Mouse (Mus musculus): Measurements from ENCODE around the gene Olfr763. TPM values are rescaled to one million over a fixed set of nuclear protein-coding genes. Genes with fewer than 3 reads are reported as not detected.
"Not testable (repeated sequence)": the region's sequence is repeated elsewhere in the genome, so short reads cannot be mapped to it uniquely, and the experiment has no call there.

The Olfr763 gene
- total and polyA plus RNA-seq, 2 experiments from 2014 or later = not detected

DNA sequence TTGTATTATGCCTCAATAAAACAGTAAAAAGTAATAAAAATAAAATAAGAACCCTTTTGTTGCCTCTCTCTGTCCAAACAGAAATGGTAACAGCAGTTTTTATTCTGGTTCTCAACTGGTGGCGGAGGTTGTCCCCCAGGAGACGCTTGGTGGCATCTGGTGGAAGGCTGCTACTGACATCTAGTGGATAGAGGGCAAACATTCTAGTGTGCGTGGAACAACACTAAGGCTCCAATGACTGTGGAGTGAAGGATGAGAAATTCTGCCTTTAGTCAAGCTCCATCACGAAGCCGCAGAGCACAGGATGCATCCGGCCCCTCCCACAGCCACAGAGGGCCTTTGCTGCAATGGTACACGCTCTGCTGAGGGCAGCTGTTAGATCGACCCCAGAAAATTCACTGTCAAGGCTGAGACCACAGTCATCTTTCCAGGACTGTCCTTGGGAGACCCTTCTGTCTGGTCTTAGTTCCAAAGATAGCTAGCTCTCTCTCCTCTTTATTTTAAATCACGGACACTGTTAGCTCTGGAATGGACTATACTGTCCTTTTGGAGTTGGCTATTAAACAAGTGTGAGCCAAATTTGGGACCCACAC, 33.0 kb upstream of the Olfr763 start:
- Histone ChIP-seq H3K27ac (no peak overlapping the region), H3K4me2 (ENCODE audit: low read depth, low read length) (no peak overlapping the region), H3K9me3 (ENCODE audit: low read length) (no peaks in the 10 kb centered on the region), H3K4me1 (ENCODE audit: insufficient read depth, low read length) (no peaks in the 10 kb centered on the region), H3K4me3 (ENCODE audit: low read length) (no peak overlapping the region), H3K36me3 (ENCODE audit: insufficient read depth, low read length) (no peaks in the 10 kb centered on the region), H3K27me3 (ENCODE audit: insufficient read depth, low read length) (no peaks in the 10 kb centered on the region), H3K9ac (replicated peaks; ENCODE audit: low read length) (no peak overlapping the region)
- peak; percentile 87 for ATAC-seq
- 17% methylated on average over 9 of the region's 9 CpGs for WGBS
- peak; percentile 91 for TF ChIP-seq CTCF (IDR thresholded peaks at IDR 0.05; ENCODE audit: low read depth)
- peak; percentile 87 for DNase-seq (ENCODE audit: low spot score)

DNA sequence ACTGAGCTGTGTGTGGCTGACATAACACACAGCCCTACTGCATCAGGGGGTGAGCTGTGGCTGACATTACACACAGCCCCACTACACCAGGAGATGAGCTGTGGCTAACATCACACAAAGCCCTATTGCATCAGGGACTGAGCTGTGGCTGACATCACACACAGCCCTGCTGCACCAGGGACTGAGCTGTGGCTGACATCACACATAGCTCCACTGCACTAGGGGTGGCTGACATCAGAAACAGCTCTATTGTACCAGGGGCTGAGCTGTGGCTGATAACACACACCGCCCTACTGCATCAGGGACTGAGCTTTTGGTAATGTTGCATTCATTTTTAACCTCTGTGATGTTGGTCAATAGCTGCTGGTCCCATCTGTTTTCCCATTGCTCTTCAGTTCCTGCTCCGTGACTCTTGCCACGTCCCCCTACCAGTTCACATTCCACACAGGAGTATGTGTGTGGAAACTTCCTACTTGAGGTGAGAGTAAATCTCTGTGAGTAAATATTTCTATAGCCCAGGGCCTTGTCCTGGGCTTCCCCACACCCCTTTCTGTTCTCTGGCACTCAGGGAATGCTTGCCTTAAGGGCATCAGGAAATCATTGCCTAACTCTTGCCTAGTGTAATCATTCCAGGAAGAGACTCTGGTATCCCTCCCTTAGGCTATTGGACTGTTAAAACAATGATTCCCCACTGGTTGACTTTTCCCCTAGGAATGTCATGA, 29.8 kb upstream of the Olfr763 start:
- no peaks in the 10 kb centered on the region for H3K27me3 ChIP-seq (ENCODE audit: insufficient read depth, low read length)
- H3K4me1 ChIP-seq (ENCODE audit: insufficient read depth, low read length) = no peaks in the 10 kb centered on the region
- no peak for DNase-seq (ENCODE audit: low spot score)
- H3K9me3 ChIP-seq (ENCODE audit: low read length) = no peaks in the 10 kb centered on the region
- H3K36me3 ChIP-seq (ENCODE audit: insufficient read depth, low read length) = no peaks in the 10 kb centered on the region
- WGBS = 88% methylated on average over 3 of the region's 3 CpGs
- no peak overlapping the region for H3K27ac ChIP-seq
- peak; percentile 28; the same call in 1 of the 2 replicates for ATAC-seq
- H3K4me3 ChIP-seq (ENCODE audit: low read length) = no peak overlapping the region
- no peak for TF ChIP-seq CTCF (IDR thresholded peaks at IDR 0.05; ENCODE audit: low read depth)
- H3K9ac ChIP-seq (replicated peaks; ENCODE audit: low read length) = no peak overlapping the region
- H3K4me2 ChIP-seq (ENCODE audit: low read depth, low read length) = no peak overlapping the region

DNA sequence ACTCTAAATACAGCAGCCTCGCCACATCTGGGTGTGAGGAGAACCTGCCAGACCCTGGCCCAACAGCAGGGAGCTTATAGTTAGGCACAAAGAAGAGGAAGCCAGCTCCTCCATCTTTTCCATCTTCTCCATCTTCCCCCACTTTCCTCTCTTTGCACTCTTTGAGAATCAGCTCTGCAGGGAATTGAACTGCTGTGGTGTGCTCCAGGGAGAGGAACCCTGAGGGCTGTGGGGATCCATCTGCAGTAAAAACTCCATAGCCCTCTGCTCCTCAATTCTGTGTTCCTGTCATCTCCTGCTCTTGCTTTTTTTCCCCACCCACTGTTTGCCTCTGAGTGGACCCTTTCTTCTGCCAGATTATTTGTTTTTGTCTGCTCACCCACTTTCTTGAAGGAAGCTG, 21.5 kb upstream of the Olfr763 start, which contains the start of gene Olfr9:
Gene Olfr9 (plus strand): TSS at position 301 of the 400 bp plus-strand sequence.
- 62% methylated on average over 1 of the region's 1 CpGs for WGBS
- not testable (repeated sequence) for H3K4me1 ChIP-seq (ENCODE audit: insufficient read depth, low read length); ATAC-seq

GRCm38 (mm10) chr10:128990129-128990850, 20.3 kb upstream of the Olfr763 start:
- not testable (repeated sequence) for H3K4me2 ChIP-seq (ENCODE audit: low read depth, low read length); H3K36me3 ChIP-seq (ENCODE audit: insufficient read depth, low read length); H3K4me1 ChIP-seq (ENCODE audit: insufficient read depth, low read length); H3K9me3 ChIP-seq (ENCODE audit: low read length); DNase-seq (ENCODE audit: low spot score); H3K27me3 ChIP-seq (ENCODE audit: insufficient read depth, low read length); H3K4me3 ChIP-seq (ENCODE audit: low read length); H3K9ac ChIP-seq (replicated peaks; ENCODE audit: low read length); H3K27ac ChIP-seq
- peak; percentile 74; the same call in 1 of the 2 replicates for ATAC-seq
- 72% methylated on average over 6 of the region's 10 CpGs for WGBS

More for the DNA sequence above, 21.5 kb upstream of the Olfr763 start, which contains the start of gene Olfr9:
- not testable (repeated sequence) for H3K27me3 ChIP-seq (ENCODE audit: insufficient read depth, low read length); H3K9ac ChIP-seq (replicated peaks; ENCODE audit: low read length); DNase-seq (ENCODE audit: low spot score); H3K4me3 ChIP-seq (ENCODE audit: low read length); H3K9me3 ChIP-seq (ENCODE audit: low read length); H3K27ac ChIP-seq; H3K4me2 ChIP-seq (ENCODE audit: low read depth, low read length); H3K36me3 ChIP-seq (ENCODE audit: insufficient read depth, low read length)

DNA sequence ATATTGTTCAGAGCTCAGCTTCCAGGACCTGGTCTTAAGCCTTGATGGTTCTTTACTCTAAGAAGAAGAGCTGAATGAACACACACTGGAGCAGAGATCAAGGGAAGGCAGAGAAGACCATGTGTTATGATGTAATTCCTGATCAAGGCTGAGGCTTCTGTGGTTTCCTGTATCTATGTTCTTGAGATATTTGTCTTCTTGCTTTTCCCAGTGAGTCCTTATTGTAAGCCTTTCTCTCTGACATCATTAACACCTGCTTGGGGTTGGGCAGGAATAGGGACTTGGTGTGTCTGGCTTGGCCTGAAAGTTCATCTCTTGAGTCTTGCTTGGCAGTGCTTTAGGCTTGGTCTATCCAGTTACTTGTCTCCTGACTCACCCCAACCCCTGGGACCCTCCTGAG, 19.6 kb upstream of the Olfr763 start:
- H3K36me3 ChIP-seq (ENCODE audit: insufficient read depth, low read length) = no peaks in the 10 kb centered on the region
- no peaks in the 10 kb centered on the region for H3K4me1 ChIP-seq (ENCODE audit: insufficient read depth, low read length)
- no peak for ATAC-seq
- H3K9ac ChIP-seq (replicated peaks; ENCODE audit: low read length) = no peak overlapping the region
- no peaks in the 10 kb centered on the region for H3K27me3 ChIP-seq (ENCODE audit: insufficient read depth, low read length)
- H3K4me2 ChIP-seq (ENCODE audit: low read depth, low read length) = no peak overlapping the region
- no peaks in the 10 kb centered on the region for H3K9me3 ChIP-seq (ENCODE audit: low read length)
- no peak overlapping the region for H3K4me3 ChIP-seq (ENCODE audit: low read length)
- DNase-seq (ENCODE audit: low spot score) = no peak
- H3K27ac ChIP-seq = no peak overlapping the region
- TF ChIP-seq CTCF (IDR thresholded peaks at IDR 0.05; ENCODE audit: low read depth) = no peak

- no peaks in the 10 kb centered on the region for H3K9me3 ChIP-seq (ENCODE audit: low read length)
- WGBS = 100% methylated on average over 1 of the region's 1 CpGs
- H3K27me3 ChIP-seq (ENCODE audit: insufficient read depth, low read length) = no peaks in the 10 kb centered on the region
- DNase-seq (ENCODE audit: low spot score) (no peak), ATAC-seq (no peak)
- TF ChIP-seq CTCF (IDR thresholded peaks at IDR 0.05; ENCODE audit: low read depth) = no peak
- H3K4me2 ChIP-seq (ENCODE audit: low read depth, low read length) = no peak overlapping the region
- no peak overlapping the region for H3K4me3 ChIP-seq (ENCODE audit: low read length)
- H3K27ac ChIP-seq = no peak overlapping the region
- H3K9ac ChIP-seq (replicated peaks; ENCODE audit: low read length) = no peak overlapping the region
- H3K36me3 ChIP-seq (ENCODE audit: insufficient read depth, low read length) = no peaks in the 10 kb centered on the region
- no peaks in the 10 kb centered on the region for H3K4me1 ChIP-seq (ENCODE audit: insufficient read depth, low read length)
These were observed 14.8 kb upstream of the Olfr763 start for GRCm38 (mm10) chr10:128995796-128996195.

Data from hindbrain, postnatal 0 days (tissue).